Mouse (Mus musculus) E14TG2a.4 (cell line): ENCODE results near the gene Syt3.

Source experiments
- CTCF ChIP-seq: conservative IDR thresholded peaks from 2 replicates; pipeline ENCODE4 v1.5.1; 2014; ENCODE audit warnings: low read length
- NANOG ChIP-seq: IDR thresholded peaks from 2 replicates; pipeline ENCODE4 v1.6.1; 2014; ENCODE audit warnings: borderline replicate concordance, low read length, mixed read lengths
- POU5F1 ChIP-seq: IDR thresholded peaks from 2 replicates; pipeline ENCODE4 v1.6.1; 2014; ENCODE audit warnings: low read length, borderline replicate concordance

- TF ChIP-seq CTCF (no peak), NANOG (no peak), POU5F1 (no peak)
Measured at GRCm38 (mm10) chr7:44341119-44341518, 42.8 kb upstream of the Syt3 start.
